Mouse (Mus musculus): ENCODE data around the gene Mcrip2. TPM values are rescaled to one million over a fixed set of nuclear protein-coding genes. Genes with fewer than 3 reads are reported as not detected.

Gene Mcrip2
- polyA plus RNA-seq (2014; fragmentation: Nextera tagmentation; extraction: Ambion mirVana): 7.8 and 10.7 TPM in 2 replicates

DNA sequence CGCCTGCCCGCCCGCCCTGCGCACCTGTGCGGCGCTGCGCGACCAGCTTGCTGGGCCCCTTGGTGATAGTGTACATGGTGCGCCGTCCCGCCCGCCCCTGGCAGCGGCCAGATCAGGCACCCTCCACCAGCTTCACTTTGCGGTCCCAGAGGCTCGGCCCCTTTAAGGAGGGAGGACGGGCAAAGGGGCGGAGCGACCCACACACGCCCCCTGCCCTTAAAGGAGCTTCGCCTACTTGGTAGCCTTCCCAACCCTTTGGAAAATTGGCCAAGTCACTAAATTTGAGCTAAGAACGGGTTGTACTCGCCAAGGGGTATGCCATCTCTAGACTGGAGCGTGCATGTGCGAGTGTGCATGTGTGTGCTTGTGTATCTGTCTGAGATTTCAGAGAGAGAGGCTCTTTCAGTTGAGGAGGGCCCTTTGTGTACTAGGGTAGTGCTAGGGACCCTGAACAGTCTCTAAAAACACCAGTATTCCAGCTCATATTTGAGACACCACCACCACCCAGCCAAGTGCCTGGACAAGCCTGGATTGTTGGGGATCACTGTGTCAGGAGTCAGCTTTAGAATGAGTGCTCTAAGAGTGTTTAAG, at the start of gene Mcrip2:
Gene Mcrip2, minus strand, starts transcription at position 164 of the 591 bp plus-strand sequence.
- peaks cover 6% of the 10 kb centered on the region for H3K4me1 ChIP-seq (ENCODE audit: control insufficient read depth, insufficient read depth, low read length)
- WGBS: under 1% methylated on average over 24 of the region's 24 CpGs
- peak; percentile 81 for DNase-seq (ENCODE audit: low spot score)
- peak within 1 kb of the TSS; percentile 60 for H3K9ac ChIP-seq (ENCODE audit: low read length)
- H3K27me3 ChIP-seq (ENCODE audit: control insufficient read depth, insufficient read depth, low read length): no peaks in the 10 kb centered on the region
- ATAC-seq (ENCODE audit: insufficient number of reproducible peaks, low FRiP score, low TSS enrichment, low read depth): peak; percentile 81
- peak within 1 kb of the TSS; percentile 82 for H3K4me3 ChIP-seq (ENCODE audit: low read depth, low read length)
- H3K27ac ChIP-seq (replicated peaks; ENCODE audit: low read depth, low read length): peak within 1 kb of the TSS; percentile 65
- H3K36me3 ChIP-seq (ENCODE audit: control insufficient read depth, insufficient read depth, low read length): no peaks in the 10 kb centered on the region
- H3K9me3 ChIP-seq (ENCODE audit: control insufficient read depth, low read length): no peaks in the 10 kb centered on the region
- peak within 1 kb of the TSS; percentile 98 for H3K4me2 ChIP-seq (ENCODE audit: low read depth, severe bottlenecking)

DNA sequence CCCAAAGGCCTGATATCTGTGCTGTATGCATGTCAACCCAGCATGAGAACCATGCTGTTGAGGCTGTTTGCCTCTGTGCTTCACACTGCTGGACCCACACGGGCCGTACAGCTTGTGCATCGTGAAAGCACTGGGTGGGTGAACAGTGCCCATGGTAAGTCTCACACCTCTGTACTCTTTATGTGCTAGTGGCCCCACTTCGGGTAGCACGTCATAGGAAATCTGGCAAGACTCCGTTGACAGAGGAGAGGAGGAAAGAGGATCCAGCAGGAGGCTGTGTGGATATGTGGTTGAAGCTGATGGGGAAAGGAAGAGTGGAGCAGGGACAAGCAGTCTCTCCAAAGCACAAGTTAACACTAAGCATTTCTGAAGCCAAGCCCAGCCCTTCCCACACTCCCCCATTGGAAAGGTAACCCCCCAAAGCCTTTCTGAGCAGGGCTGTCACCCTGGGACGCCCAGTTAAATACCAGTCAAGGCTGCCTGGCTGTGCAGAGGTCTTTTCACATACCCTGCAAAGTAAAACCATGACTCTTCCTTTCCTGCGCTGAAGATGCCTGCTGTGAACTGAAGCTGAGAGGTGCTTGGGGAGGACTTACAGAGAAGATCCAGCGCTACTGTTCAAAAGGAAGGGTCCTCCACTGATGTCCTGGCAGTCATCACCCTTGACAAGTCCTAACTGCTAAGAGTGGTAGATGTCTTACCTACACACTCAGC, 49.6 kb upstream of the Mcrip2 start:
- H3K27me3 ChIP-seq (ENCODE audit: control insufficient read depth, insufficient read depth, low read length): no peaks in the 10 kb centered on the region
- H3K9me3 ChIP-seq (ENCODE audit: control insufficient read depth, low read length): no peaks in the 10 kb centered on the region
- no peak overlapping the region for H3K27ac ChIP-seq (replicated peaks; ENCODE audit: low read depth, low read length)
- peak overlapping the region; percentile 95 for H3K4me2 ChIP-seq (ENCODE audit: low read depth, severe bottlenecking)
- DNase-seq (ENCODE audit: low spot score) (no peak), ATAC-seq (ENCODE audit: insufficient number of reproducible peaks, low FRiP score, low TSS enrichment, low read depth) (no peak)
- WGBS: 84% methylated on average over 9 of the region's 9 CpGs
- peak overlapping the region; percentile 94 for H3K4me3 ChIP-seq (ENCODE audit: low read depth, low read length)
- peaks cover 5% of the 10 kb centered on the region for H3K4me1 ChIP-seq (ENCODE audit: control insufficient read depth, insufficient read depth, low read length)
- H3K36me3 ChIP-seq (ENCODE audit: control insufficient read depth, insufficient read depth, low read length): no peaks in the 10 kb centered on the region
- H3K9ac ChIP-seq (ENCODE audit: low read length): peak overlapping the region; percentile 78; the same call in 1 of the 2 replicates

DNA sequence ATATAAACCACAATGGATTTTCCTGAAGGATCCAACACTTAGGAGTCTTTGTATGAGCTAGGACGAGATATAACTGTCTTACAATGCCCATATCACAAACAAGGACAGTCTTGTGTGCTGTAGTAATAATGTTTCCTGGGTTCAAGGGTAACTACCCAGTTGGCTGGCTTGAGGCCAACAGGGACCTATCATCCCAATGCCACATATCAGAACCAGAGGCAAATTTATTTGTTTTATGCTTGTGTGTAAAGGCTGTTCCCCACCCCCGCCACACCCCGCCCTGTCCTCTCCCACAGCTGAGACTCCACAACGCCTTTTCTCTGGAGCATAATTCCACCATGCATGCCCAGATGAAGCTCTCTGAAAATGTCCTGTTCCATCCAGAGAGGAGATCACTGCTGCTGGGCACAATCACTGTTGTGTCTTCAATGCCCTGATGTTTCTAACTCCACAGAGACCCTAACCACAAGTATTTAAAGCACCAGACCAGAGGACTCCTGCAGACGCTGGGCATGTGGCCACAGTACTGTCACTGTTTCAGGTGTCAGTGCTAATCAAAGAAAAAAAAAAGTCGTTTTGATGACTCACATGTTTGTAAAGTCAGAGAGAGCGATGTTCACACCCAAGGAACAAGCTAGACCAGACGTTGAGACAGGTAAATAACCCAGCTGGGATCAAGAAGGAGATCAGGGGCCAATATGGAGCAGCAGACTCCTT, 48.5 kb upstream of the Mcrip2 start:
- H3K9ac ChIP-seq (ENCODE audit: low read length): no peak overlapping the region
- H3K27ac ChIP-seq (replicated peaks; ENCODE audit: low read depth, low read length): no peak overlapping the region
- H3K27me3 ChIP-seq (ENCODE audit: control insufficient read depth, insufficient read depth, low read length): no peaks in the 10 kb centered on the region
- H3K9me3 ChIP-seq (ENCODE audit: control insufficient read depth, low read length): no peaks in the 10 kb centered on the region
- H3K4me3 ChIP-seq (ENCODE audit: low read depth, low read length): no peak overlapping the region
- peaks cover 5% of the 10 kb centered on the region for H3K4me1 ChIP-seq (ENCODE audit: control insufficient read depth, insufficient read depth, low read length)
- ATAC-seq (ENCODE audit: insufficient number of reproducible peaks, low FRiP score, low TSS enrichment, low read depth) (no peak), DNase-seq (ENCODE audit: low spot score) (no peak)
- no peak overlapping the region for H3K4me2 ChIP-seq (ENCODE audit: low read depth, severe bottlenecking)
- 85% methylated on average over 8 of the region's 8 CpGs for WGBS
- no peaks in the 10 kb centered on the region for H3K36me3 ChIP-seq (ENCODE audit: control insufficient read depth, insufficient read depth, low read length)

DNA sequence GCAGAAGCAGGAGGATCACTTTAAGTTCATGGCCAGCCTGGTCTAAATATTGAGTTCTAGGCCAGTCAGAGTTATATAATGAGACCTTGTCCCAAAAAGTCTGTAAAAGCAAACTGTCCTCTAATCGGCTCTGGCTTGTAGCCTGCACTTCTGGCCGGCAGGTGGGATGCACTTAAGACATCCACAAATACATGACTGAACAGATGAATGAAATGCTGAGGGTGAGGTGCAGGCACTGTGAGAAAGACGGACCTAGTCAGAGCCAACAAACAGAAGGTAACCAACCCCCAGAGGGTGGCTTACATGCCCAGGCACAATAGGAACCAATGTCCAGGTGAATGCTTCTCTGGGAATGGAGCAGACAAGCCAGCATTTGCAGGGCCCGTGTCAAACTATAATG, 45.7 kb upstream of the Mcrip2 start:
- ATAC-seq (ENCODE audit: insufficient number of reproducible peaks, low FRiP score, low TSS enrichment, low read depth): no peak
- Histone ChIP-seq H3K4me3 (ENCODE audit: low read depth, low read length) (no peak overlapping the region), H3K9ac (ENCODE audit: low read length) (no peak overlapping the region), H3K27ac (replicated peaks; ENCODE audit: low read depth, low read length) (no peak overlapping the region), H3K36me3 (ENCODE audit: control insufficient read depth, insufficient read depth, low read length) (no peaks in the 10 kb centered on the region), H3K9me3 (ENCODE audit: control insufficient read depth, low read length) (no peaks in the 10 kb centered on the region), H3K27me3 (ENCODE audit: control insufficient read depth, insufficient read depth, low read length) (no peaks in the 10 kb centered on the region), H3K4me2 (ENCODE audit: low read depth, severe bottlenecking) (no peak overlapping the region), H3K4me1 (ENCODE audit: control insufficient read depth, insufficient read depth, low read length) (peaks cover 5% of the 10 kb centered on the region)
- no peak for DNase-seq (ENCODE audit: low spot score)
- WGBS: 88% methylated on average over 4 of the region's 4 CpGs

DNA sequence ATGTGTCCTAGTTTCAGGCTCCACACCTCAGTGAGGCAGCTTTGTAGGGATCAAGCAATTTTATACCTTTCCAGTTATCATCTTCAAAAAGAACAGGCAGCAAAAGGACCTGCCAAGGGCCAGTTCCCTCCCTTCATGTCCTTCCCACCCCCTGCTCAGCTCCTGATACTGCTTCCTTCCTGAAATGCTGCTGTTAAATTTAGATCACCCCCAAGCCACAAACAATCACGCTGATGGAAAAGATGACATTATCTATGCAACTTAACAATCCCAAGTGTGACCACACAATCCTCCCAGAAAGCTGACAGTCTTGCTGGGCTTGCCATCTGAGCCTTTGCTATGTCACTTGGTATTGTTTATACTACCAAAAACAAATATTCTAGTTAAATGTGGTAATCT, 45.3 kb upstream of the Mcrip2 start:
- no peak overlapping the region for H3K4me3 ChIP-seq (ENCODE audit: low read depth, low read length)
- H3K9me3 ChIP-seq (ENCODE audit: control insufficient read depth, low read length): no peaks in the 10 kb centered on the region
- 85% methylated on average over 1 of the region's 1 CpGs for WGBS
- ATAC-seq (ENCODE audit: insufficient number of reproducible peaks, low FRiP score, low TSS enrichment, low read depth): no peak
- no peak overlapping the region for H3K27ac ChIP-seq (replicated peaks; ENCODE audit: low read depth, low read length)
- H3K36me3 ChIP-seq (ENCODE audit: control insufficient read depth, insufficient read depth, low read length): no peaks in the 10 kb centered on the region
- H3K4me2 ChIP-seq (ENCODE audit: low read depth, severe bottlenecking): no peak overlapping the region
- peaks cover 5% of the 10 kb centered on the region for H3K4me1 ChIP-seq (ENCODE audit: control insufficient read depth, insufficient read depth, low read length)
- no peak overlapping the region for H3K9ac ChIP-seq (ENCODE audit: low read length)
- no peak for DNase-seq (ENCODE audit: low spot score)
- no peaks in the 10 kb centered on the region for H3K27me3 ChIP-seq (ENCODE audit: control insufficient read depth, insufficient read depth, low read length)

DNA sequence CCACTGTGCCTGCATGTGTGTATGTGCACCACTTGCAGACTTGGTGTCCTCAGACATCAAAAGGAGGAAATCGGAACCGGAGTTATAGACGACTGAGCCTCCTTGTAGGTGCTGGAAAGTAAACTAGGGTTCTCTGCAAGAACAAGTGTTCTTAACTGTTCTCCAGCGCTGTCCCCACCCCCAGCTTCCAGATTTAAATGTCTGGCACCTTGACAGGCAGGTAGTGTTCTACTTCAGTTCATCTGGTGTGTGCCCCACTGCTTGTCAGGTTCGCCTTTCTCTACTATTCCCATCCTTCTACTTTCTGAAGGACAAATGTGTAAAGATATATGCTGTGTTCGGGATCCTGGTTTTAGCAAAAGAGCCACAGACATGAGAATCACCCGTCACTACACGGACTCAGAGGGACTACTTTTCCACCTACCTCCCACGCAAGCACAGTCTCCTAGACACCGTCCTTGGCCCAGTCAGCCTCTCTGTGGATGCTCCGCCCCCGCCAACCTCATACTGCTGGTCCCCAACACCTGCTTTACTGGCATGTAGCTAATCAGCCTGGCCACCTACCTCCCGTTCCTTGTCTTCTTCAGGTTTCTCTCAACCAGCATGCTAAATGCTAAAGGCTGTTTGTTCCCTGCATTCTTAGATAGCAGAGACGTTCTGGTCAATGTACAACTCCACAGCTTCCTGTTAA, 44.8 kb upstream of the Mcrip2 start:
- DNase-seq (ENCODE audit: low spot score) (no peak), ATAC-seq (ENCODE audit: insufficient number of reproducible peaks, low FRiP score, low TSS enrichment, low read depth) (no peak)
- no peak overlapping the region for H3K27ac ChIP-seq (replicated peaks; ENCODE audit: low read depth, low read length)
- 84% methylated on average over 14 of the region's 14 CpGs for WGBS
- no peaks in the 10 kb centered on the region for H3K9me3 ChIP-seq (ENCODE audit: control insufficient read depth, low read length)
- H3K4me2 ChIP-seq (ENCODE audit: low read depth, severe bottlenecking): no peak overlapping the region
- H3K27me3 ChIP-seq (ENCODE audit: control insufficient read depth, insufficient read depth, low read length): no peaks in the 10 kb centered on the region
- no peak overlapping the region for H3K4me3 ChIP-seq (ENCODE audit: low read depth, low read length)
- peaks cover 2% of the 10 kb centered on the region for H3K4me1 ChIP-seq (ENCODE audit: control insufficient read depth, insufficient read depth, low read length)
- no peak overlapping the region for H3K9ac ChIP-seq (ENCODE audit: low read length)
- no peaks in the 10 kb centered on the region for H3K36me3 ChIP-seq (ENCODE audit: control insufficient read depth, insufficient read depth, low read length)

DNA sequence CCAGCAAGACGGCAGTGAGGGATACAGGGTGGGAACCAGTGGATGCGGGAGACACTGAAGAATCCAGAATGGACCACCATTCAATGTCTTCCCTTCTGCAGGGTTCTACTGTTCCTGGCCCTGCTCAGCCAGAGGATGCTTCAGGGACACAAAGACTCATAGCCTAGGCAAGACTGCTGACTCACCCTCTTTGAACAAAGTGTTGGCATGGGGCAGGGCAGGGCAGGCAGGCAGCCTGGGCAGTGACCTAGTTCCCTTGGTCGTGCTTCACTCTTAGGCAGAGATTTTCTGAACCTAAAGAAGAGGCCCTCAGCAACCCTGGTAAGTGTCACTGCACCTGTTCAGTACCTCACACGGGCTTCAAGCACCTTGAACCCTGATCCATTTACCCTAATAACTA, 43.3 kb upstream of the Mcrip2 start:
- Histone ChIP-seq H3K27me3 (ENCODE audit: control insufficient read depth, insufficient read depth, low read length) (no peaks in the 10 kb centered on the region), H3K9ac (ENCODE audit: low read length) (no peak overlapping the region), H3K4me2 (ENCODE audit: low read depth, severe bottlenecking) (no peak overlapping the region), H3K4me1 (ENCODE audit: control insufficient read depth, insufficient read depth, low read length) (no peaks in the 10 kb centered on the region), H3K4me3 (ENCODE audit: low read depth, low read length) (no peak overlapping the region), H3K9me3 (ENCODE audit: control insufficient read depth, low read length) (no peaks in the 10 kb centered on the region), H3K27ac (replicated peaks; ENCODE audit: low read depth, low read length) (no peak overlapping the region), H3K36me3 (ENCODE audit: control insufficient read depth, insufficient read depth, low read length) (no peaks in the 10 kb centered on the region)
- 91% methylated on average over 4 of the region's 4 CpGs for WGBS
- ATAC-seq (ENCODE audit: insufficient number of reproducible peaks, low FRiP score, low TSS enrichment, low read depth) (no peak), DNase-seq (ENCODE audit: low spot score) (no peak)

DNA sequence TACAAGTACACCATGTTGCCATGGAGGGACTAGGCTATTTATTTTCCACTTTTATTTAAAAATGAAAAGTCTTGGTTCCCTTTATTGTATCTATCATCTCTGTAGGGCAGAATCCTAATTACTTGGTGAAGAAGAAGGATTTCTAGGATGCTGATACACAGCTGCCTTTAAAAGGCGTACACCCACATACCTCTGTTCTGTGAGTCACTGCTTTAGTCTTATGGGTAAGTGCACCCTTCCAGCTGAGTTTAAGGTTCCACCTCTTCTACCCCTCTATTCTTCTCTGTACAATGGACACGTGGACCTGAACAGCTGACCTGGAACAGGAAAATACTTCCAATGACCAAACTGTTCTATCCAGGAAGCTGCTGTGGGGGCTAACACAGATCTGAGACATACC, 39.1 kb upstream of the Mcrip2 start:
- no peak overlapping the region for H3K4me3 ChIP-seq (ENCODE audit: low read depth, low read length)
- H3K9ac ChIP-seq (ENCODE audit: low read length): no peak overlapping the region
- H3K27me3 ChIP-seq (ENCODE audit: control insufficient read depth, insufficient read depth, low read length): no peaks in the 10 kb centered on the region
- no peaks in the 10 kb centered on the region for H3K9me3 ChIP-seq (ENCODE audit: control insufficient read depth, low read length)
- no peak overlapping the region for H3K27ac ChIP-seq (replicated peaks; ENCODE audit: low read depth, low read length)
- no peaks in the 10 kb centered on the region for H3K36me3 ChIP-seq (ENCODE audit: control insufficient read depth, insufficient read depth, low read length)
- 88% methylated on average over 2 of the region's 2 CpGs for WGBS
- ATAC-seq (ENCODE audit: insufficient number of reproducible peaks, low FRiP score, low TSS enrichment, low read depth): no peak
- no peak overlapping the region for H3K4me2 ChIP-seq (ENCODE audit: low read depth, severe bottlenecking)
- no peaks in the 10 kb centered on the region for H3K4me1 ChIP-seq (ENCODE audit: control insufficient read depth, insufficient read depth, low read length)
- no peak for DNase-seq (ENCODE audit: low spot score)
